Mouse (Mus musculus): ENCODE data around the gene Trip10.

DNA sequence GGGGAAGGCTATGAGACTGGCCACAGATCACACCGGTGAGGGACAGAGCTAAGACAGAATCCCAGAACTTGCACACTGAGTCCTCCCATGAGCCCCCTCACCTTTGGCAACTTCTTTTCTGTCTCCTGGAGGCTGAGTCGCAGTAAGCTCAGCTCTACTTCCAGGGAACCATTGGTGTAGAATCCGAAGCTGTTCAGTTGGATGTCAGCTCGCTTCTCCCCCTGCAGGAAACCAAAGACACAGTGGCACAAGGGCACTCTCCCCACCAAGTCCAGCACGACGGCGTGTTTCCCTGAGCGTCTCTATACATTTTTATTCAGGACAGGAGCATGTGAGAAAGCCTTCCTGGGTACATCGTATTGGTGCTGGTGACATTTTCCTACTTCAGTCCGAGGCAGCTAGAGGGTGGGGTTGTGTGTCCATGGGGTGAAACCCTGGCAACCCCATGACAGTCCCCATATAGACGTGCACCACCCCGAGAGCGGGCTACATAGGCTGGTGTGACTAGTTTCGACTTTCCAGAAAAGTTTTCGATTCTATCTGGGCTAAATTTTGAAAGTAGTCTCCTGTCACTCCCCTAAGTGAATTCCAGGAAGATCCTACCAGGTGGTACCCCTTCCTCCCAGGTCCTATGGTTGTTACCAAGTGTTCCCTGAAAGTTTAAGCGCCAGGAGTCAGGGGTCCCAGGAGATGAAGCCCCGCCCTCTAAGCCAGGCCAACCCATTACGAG, 2.4 kb upstream of the Trip10 start:
- TF ChIP-seq CTCF (IDR thresholded peaks at IDR 0.05; ENCODE audit: low read depth) (peak; percentile 52), EP300 (IDR thresholded peaks at IDR 0.05; ENCODE audit: low read depth) (no peak)
